Mouse (Mus musculus) frontal cortex, postnatal 10 days (tissue): ENCODE data around the gene Trmt5.

Experiments used
- DNase-seq, 2 experiments: peaks; one replicate each; pipeline ENCODE4 v3.0.0; 2022; ENCODE audit warnings: low spot score in 2 of 2, mixed read lengths in 1 of 2

Gene Trmt5

GRCm38 (mm10) chr12:73286287-73287092 is at the start of gene Trmt5, which contains the start of gene Slc38a6:
TSS of gene Trmt5 (minus strand) at chr12:73286710.
TSS of gene Slc38a6 (plus strand) at chr12:73286779.
- peak; percentile 87 to 90 for DNase-seq

- DNase-seq: no peak
Measured at GRCm38 (mm10) chr12:73334051-73334551, 47.6 kb upstream of the Trmt5 start.

GRCm38 (mm10) chr12:73332701-73333100 is 46.2 kb upstream of the Trmt5 start:
- DNase-seq: no peak

GRCm38 (mm10) chr12:73330236-73330635 is 43.7 kb upstream of the Trmt5 start:
- no peak for DNase-seq

- DNase-seq: no peak
Measured at GRCm38 (mm10) chr12:73328448-73329167, 42.1 kb upstream of the Trmt5 start.

- no peak for DNase-seq
Measured at GRCm38 (mm10) chr12:73327381-73327780, 40.9 kb upstream of the Trmt5 start.

- DNase-seq: no peak
Measured at GRCm38 (mm10) chr12:73325617-73326016, 39.1 kb upstream of the Trmt5 start.

- no peak for DNase-seq
Measured at GRCm38 (mm10) chr12:73325181-73325580, 38.7 kb upstream of the Trmt5 start.

GRCm38 (mm10) chr12:73324742-73325141 is 38.2 kb upstream of the Trmt5 start:
- no peak for DNase-seq

GRCm38 (mm10) chr12:73324180-73324586 is 37.7 kb upstream of the Trmt5 start:
- no peak for DNase-seq

GRCm38 (mm10) chr12:73317706-73318686 is 31.5 kb upstream of the Trmt5 start:
- no peak for DNase-seq

- no peak for DNase-seq
Measured at GRCm38 (mm10) chr12:73308711-73309110, 22.2 kb upstream of the Trmt5 start.

GRCm38 (mm10) chr12:73307750-73308149 is 21.2 kb upstream of the Trmt5 start:
- DNase-seq: no peak

- no peak for DNase-seq
Measured at GRCm38 (mm10) chr12:73304636-73305035, 18.1 kb upstream of the Trmt5 start.

- no peak for DNase-seq
Measured at GRCm38 (mm10) chr12:73300531-73300930, 14.0 kb upstream of the Trmt5 start.

- no peak for DNase-seq
Measured at GRCm38 (mm10) chr12:73298621-73299020, 12.1 kb upstream of the Trmt5 start.

- DNase-seq: no peak
Measured at GRCm38 (mm10) chr12:73295505-73296140, 9.1 kb upstream of the Trmt5 start.

- no peak for DNase-seq
Measured at GRCm38 (mm10) chr12:73294884-73295283, 8.4 kb upstream of the Trmt5 start.

- no peak for DNase-seq
Measured at GRCm38 (mm10) chr12:73288626-73289025, 2.1 kb upstream of the Trmt5 start.

- DNase-seq: no peak
Measured at GRCm38 (mm10) chr12:73287609-73288008, 1.1 kb upstream of the Trmt5 start.

GRCm38 (mm10) chr12:73274921-73275320 is 11.6 kb downstream of the Trmt5 start:
- DNase-seq: no peak
